Mouse (Mus musculus) small intestine, adult 2 months (tissue): ENCODE measurements around the gene Camk1g. TPM values are rescaled to one million over a fixed set of nuclear protein-coding genes. Genes with fewer than 3 reads are reported as not detected.

Experiments used
- H3K27ac ChIP-seq: fragments of 200-500 bp; 2 replicates; pipeline ENCODE4 v1.5.1; 2012; ENCODE audit warnings: low read depth, low read length, control low read depth, inconsistent platforms; ENCODE audit not compliant: insufficient read depth
- H3K27me3 ChIP-seq: fragments of 200-500 bp; 2 replicates; pipeline ENCODE4 v1.6.1; 2012; ENCODE audit warnings: mild to moderate bottlenecking, moderate library complexity, low read length, inconsistent platforms; ENCODE audit not compliant: control insufficient read depth, insufficient read depth
- H3K36me3 ChIP-seq: fragments of 200-500 bp; 2 replicates; pipeline ENCODE4 v1.6.1; 2012; ENCODE audit warnings: mild to moderate bottlenecking, low read length, control low read depth, inconsistent platforms; ENCODE audit not compliant: control insufficient read depth, insufficient read depth
- H3K4me1 ChIP-seq: fragments of 200-500 bp; 2 replicates; pipeline ENCODE4 v1.6.1; 2012; ENCODE audit warnings: low read length, inconsistent platforms, mixed read lengths; ENCODE audit not compliant: control insufficient read depth, insufficient read depth, insufficient read length
- H3K4me3 ChIP-seq: fragments of 200-500 bp; 2 replicates; pipeline ENCODE4 v1.5.1; 2012; ENCODE audit warnings: low read depth, mild to moderate bottlenecking, control low read depth, inconsistent platforms, low read length, moderate library complexity
- CTCF ChIP-seq: fragments of 200-500 bp; IDR thresholded peaks from 2 replicates; pipeline ENCODE4 v1.5.1; 2012; ENCODE audit warnings: low read depth, mild to moderate bottlenecking, control low read depth, inconsistent platforms, low read length, moderate library complexity, mixed read lengths; ENCODE audit not compliant: insufficient replicate concordance, insufficient read length; ENCODE audit errors: extremely low read depth
- POLR2A ChIP-seq: fragments of 200-500 bp; IDR thresholded peaks from 2 replicates; pipeline ENCODE4 v1.6.1; 2012; ENCODE audit warnings: low read depth, mild to moderate bottlenecking, control low read depth, inconsistent platforms, low read length, moderate library complexity
- WGBS: fragments of 180-500 bp; shearing (Covaris S2); methylation state at CpG from one replicate; pipeline ENCODE4 v1.1.7; 2018; 5-methylcytosine and 5-hydroxymethylcytosine counted together
- polyA plus RNA-seq: library from polyadenylated mRNA; depleted of rRNA; stranded (reverse); fragments of >200 nt; gene quantifications from 2 replicates; pipeline ENCODE4 v1.2.3, GENCODE M21; 2012

Gene Camk1g
- polyA plus RNA-seq, 1 experiment = 0.41 TPM

GRCm38 (mm10) chr1:193376478-193377134 lies 6.5 kb upstream of the Camk1g start:
- WGBS = 33% methylated on average over 4 of the region's 4 CpGs
- Histone ChIP-seq H3K4me3 (no peak overlapping the region), H3K36me3 (no peaks in the 10 kb centered on the region), H3K4me1 (no peaks in the 10 kb centered on the region), H3K27ac (no peak overlapping the region), H3K27me3 (no peaks in the 10 kb centered on the region)
- peak; percentile 90; the same call in 1 of the 2 replicates for TF ChIP-seq CTCF
- no peak for TF ChIP-seq POLR2A

- Histone ChIP-seq H3K27me3 (no peaks in the 10 kb centered on the region), H3K4me1 (no peaks in the 10 kb centered on the region), H3K36me3 (no peaks in the 10 kb centered on the region), H3K4me3 (no peak overlapping the region), H3K27ac (no peak overlapping the region)
- TF ChIP-seq POLR2A = no peak
- TF ChIP-seq CTCF = no peak
- 82% methylated on average over 6 of the region's 6 CpGs for WGBS
Observed at GRCm38 (mm10) chr1:193373906-193374413, 3.9 kb upstream of the Camk1g start.

- Histone ChIP-seq H3K27ac (no peak overlapping the region), H3K4me3 (no peak overlapping the region), H3K27me3 (no peaks in the 10 kb centered on the region), H3K36me3 (no peaks in the 10 kb centered on the region), H3K4me1 (no peaks in the 10 kb centered on the region)
- TF ChIP-seq CTCF = no peak
- TF ChIP-seq POLR2A = no peak
- 67% methylated on average over 8 of the region's 8 CpGs for WGBS
Observed at GRCm38 (mm10) chr1:193369091-193369490, 1.0 kb downstream of the Camk1g start.

GRCm38 (mm10) chr1:193368055-193368454 lies 2.0 kb downstream of the Camk1g start:
- no peaks in the 10 kb centered on the region for H3K4me1 ChIP-seq
- H3K27me3 ChIP-seq = no peaks in the 10 kb centered on the region
- H3K36me3 ChIP-seq = no peaks in the 10 kb centered on the region
- H3K27ac ChIP-seq = no peak overlapping the region
- no peak overlapping the region for H3K4me3 ChIP-seq
- 56% methylated on average over 10 of the region's 10 CpGs for WGBS
- TF ChIP-seq POLR2A (no peak), CTCF (no peak)

- H3K4me1 ChIP-seq = no peaks in the 10 kb centered on the region
- H3K36me3 ChIP-seq = no peaks in the 10 kb centered on the region
- no peaks in the 10 kb centered on the region for H3K27me3 ChIP-seq
- WGBS = 63% methylated on average over 5 of the region's 5 CpGs
- TF ChIP-seq CTCF (peak; percentile 69; the same call in 1 of the 2 replicates), POLR2A (no peak)
- H3K27ac ChIP-seq = no peak overlapping the region
- H3K4me3 ChIP-seq = no peak overlapping the region
Observed at GRCm38 (mm10) chr1:193363801-193364231, 6.3 kb downstream of the Camk1g start.

GRCm38 (mm10) chr1:193362078-193362477 lies 8.0 kb downstream of the Camk1g start:
- no peaks in the 10 kb centered on the region for H3K27me3 ChIP-seq
- 90% methylated on average over 7 of the region's 7 CpGs for WGBS
- no peaks in the 10 kb centered on the region for H3K36me3 ChIP-seq
- no peak overlapping the region for H3K27ac ChIP-seq
- no peaks in the 10 kb centered on the region for H3K4me1 ChIP-seq
- H3K4me3 ChIP-seq = no peak overlapping the region
- no peak for TF ChIP-seq POLR2A
- TF ChIP-seq CTCF = no peak

- TF ChIP-seq CTCF = no peak
- no peak for TF ChIP-seq POLR2A
- H3K4me1 ChIP-seq = no peaks in the 10 kb centered on the region
- H3K27ac ChIP-seq = no peak overlapping the region
- H3K36me3 ChIP-seq = no peaks in the 10 kb centered on the region
- H3K4me3 ChIP-seq = no peak overlapping the region
- 76% methylated on average over 6 of the region's 6 CpGs for WGBS
- no peaks in the 10 kb centered on the region for H3K27me3 ChIP-seq
Observed at GRCm38 (mm10) chr1:193361181-193361580, 8.9 kb downstream of the Camk1g start.
